Mouse (Mus musculus) heart, adult 2 months (tissue): ENCODE measurements at regions not wholly inside any gene's neighbourhood (a gene's known extent, or its start where the extent isn't known, plus 50 kb on each side); places are given as distances from the start of the nearest gene placed in this dataset.

Experiments
- DNase-seq, 2 experiments: peaks; one replicate each; pipeline ENCODE4 v3.0.0; 2021
- H3K27ac ChIP-seq: fragments of 200-600 bp; 2 replicates; pipeline ENCODE4 v1.8.1; 2022
- H3K27me3 ChIP-seq: fragments of 200-500 bp; 2 replicates; pipeline ENCODE4 v1.6.1; 2012; ENCODE audit warnings: mild to moderate bottlenecking, low read length, inconsistent platforms, mixed read lengths; ENCODE audit not compliant: control insufficient read depth, insufficient read depth
- H3K36me3 ChIP-seq: fragments of 200-500 bp; 2 replicates; pipeline ENCODE4 v1.6.1; 2012; ENCODE audit warnings: low read length, inconsistent platforms; ENCODE audit not compliant: control insufficient read depth, insufficient read depth
- H3K4me1 ChIP-seq: fragments of 200-500 bp; 2 replicates; pipeline ENCODE4 v1.6.1; 2011; ENCODE audit warnings: low read length; ENCODE audit not compliant: control insufficient read depth, insufficient read depth
- H3K4me3 ChIP-seq: fragments of 200-600 bp; 2 replicates; pipeline ENCODE4 v1.8.1; 2022
- H3K79me2 ChIP-seq: fragments of 200-500 bp; replicated peaks from 2 replicates; pipeline ENCODE4 v1.6.1; 2012; ENCODE audit warnings: mild to moderate bottlenecking, inconsistent platforms, low read length, moderate library complexity, mixed read lengths; ENCODE audit not compliant: control insufficient read depth, insufficient read depth
- H3K9ac ChIP-seq: fragments of 200-500 bp; 2 replicates; pipeline ENCODE4 v1.6.1; 2012; ENCODE audit warnings: low read depth, mild to moderate bottlenecking, control low read depth, inconsistent platforms, low read length, mixed read lengths
- CTCF ChIP-seq: fragments of 200-600 bp; IDR thresholded peaks from 2 replicates; pipeline ENCODE4 v1.8.1; 2022; ENCODE audit warnings: antibody characterized with exemption, mild to moderate bottlenecking, moderate library complexity
- EP300 ChIP-seq: fragments of 200-500 bp; IDR thresholded peaks from 2 replicates; pipeline ENCODE4 v1.6.1; 2011; ENCODE audit warnings: low read depth, low read length, control low read depth; ENCODE audit not compliant: insufficient read depth
- POLR2A ChIP-seq: fragments of 200-500 bp; IDR thresholded peaks from 2 replicates; pipeline ENCODE4 v1.6.1; 2011; ENCODE audit warnings: mild to moderate bottlenecking, low read depth, low read length, control low read depth; ENCODE audit not compliant: insufficient read depth
- WGBS: fragments of 180-500 bp; shearing (Covaris S2); methylation state at CpG from one replicate; pipeline ENCODE4 v1.1.7; 2018; 5-methylcytosine and 5-hydroxymethylcytosine counted together
- intact Hi-C: fragments of 180-260 bp; cut with DNase I; formaldehyde crosslinking; loops from one replicate; pipeline ENCODE4 v1.15.1; 2025

DNA sequence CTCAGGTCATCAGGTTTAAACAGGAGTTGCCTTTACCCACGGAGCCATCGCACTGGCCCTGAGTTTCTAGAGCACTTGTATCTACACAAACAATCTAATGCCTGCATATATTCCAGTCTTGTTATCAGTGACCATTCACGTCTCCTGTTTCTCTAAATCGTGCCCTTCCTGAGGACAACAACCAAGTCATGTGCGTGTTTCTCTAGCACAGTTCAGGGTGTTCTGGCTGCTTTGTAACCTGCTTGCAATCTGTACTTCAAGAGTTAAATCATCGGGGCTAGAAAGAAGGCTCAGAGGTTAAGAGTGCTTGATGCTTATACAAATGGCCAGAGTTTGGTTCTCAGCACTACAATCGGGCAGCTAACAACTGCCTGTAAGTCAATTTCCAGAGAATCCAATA is 428.1 kb upstream of the Jarid2 start:
- no peaks in the 10 kb centered on the region for H3K36me3 ChIP-seq
- WGBS = 83% methylated on average over 7 of the region's 7 CpGs
- DNase-seq = no peak
- peaks cover 3% of the 10 kb centered on the region; the same call in 1 of the 2 replicates for H3K4me1 ChIP-seq
- H3K27ac ChIP-seq = no peak overlapping the region; the same call in 1 of the 2 replicates
- no peak overlapping the region for H3K9ac ChIP-seq
- no peaks in the 10 kb centered on the region for H3K79me2 ChIP-seq
- TF ChIP-seq CTCF (no peak), POLR2A (no peak), EP300 (no peak)
- no peaks in the 10 kb centered on the region for H3K27me3 ChIP-seq
- intact Hi-C loops = loop anchor here (5.0 to 10.0 kb wide), 2 partner anchors 64 to 434 kb away; no protein-coding TSS in a partner anchor
- H3K4me3 ChIP-seq = no peak overlapping the region

DNA sequence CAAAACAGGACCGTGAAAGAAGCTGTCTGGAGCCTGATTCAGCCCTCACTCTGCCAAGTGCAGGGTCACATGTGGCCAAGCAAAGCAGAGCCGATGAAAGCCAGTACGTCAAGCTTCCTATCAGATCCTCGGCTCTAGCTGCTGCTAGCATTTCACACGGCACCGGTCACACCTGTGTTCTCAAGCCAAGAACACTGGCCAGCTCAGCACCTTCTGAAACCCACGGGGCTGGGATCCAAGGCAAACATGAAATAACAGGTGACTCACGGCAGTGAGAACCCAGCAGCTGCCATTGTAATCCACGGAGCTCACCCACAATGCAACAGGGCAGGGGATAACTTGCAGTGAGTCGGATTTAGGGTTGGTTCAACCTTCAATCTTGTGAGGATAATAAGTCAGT is 427.3 kb upstream of the Jarid2 start:
- H3K79me2 ChIP-seq = no peaks in the 10 kb centered on the region
- intact Hi-C loops = loop anchor here (5.0 to 10.0 kb wide), 2 partner anchors 65 to 433 kb away; no protein-coding TSS in a partner anchor
- DNase-seq = peak; percentile 69 to 84
- H3K36me3 ChIP-seq = no peaks in the 10 kb centered on the region
- peaks cover 6% of the 10 kb centered on the region for H3K4me1 ChIP-seq
- H3K4me3 ChIP-seq = 0 out of 2 replicates have a peak overlapping the region, but pooled peaks have one; percentile 4
- 36% methylated on average over 10 of the region's 10 CpGs for WGBS
- H3K27ac ChIP-seq = peak overlapping the region; percentile 60
- H3K27me3 ChIP-seq = no peaks in the 10 kb centered on the region
- TF ChIP-seq EP300 = peak; percentile 97
- TF ChIP-seq CTCF = no peak
- 0 out of 2 replicates have a peak, but pooled peaks have one; percentile 17 for TF ChIP-seq POLR2A
- H3K9ac ChIP-seq = no peak overlapping the region

DNA sequence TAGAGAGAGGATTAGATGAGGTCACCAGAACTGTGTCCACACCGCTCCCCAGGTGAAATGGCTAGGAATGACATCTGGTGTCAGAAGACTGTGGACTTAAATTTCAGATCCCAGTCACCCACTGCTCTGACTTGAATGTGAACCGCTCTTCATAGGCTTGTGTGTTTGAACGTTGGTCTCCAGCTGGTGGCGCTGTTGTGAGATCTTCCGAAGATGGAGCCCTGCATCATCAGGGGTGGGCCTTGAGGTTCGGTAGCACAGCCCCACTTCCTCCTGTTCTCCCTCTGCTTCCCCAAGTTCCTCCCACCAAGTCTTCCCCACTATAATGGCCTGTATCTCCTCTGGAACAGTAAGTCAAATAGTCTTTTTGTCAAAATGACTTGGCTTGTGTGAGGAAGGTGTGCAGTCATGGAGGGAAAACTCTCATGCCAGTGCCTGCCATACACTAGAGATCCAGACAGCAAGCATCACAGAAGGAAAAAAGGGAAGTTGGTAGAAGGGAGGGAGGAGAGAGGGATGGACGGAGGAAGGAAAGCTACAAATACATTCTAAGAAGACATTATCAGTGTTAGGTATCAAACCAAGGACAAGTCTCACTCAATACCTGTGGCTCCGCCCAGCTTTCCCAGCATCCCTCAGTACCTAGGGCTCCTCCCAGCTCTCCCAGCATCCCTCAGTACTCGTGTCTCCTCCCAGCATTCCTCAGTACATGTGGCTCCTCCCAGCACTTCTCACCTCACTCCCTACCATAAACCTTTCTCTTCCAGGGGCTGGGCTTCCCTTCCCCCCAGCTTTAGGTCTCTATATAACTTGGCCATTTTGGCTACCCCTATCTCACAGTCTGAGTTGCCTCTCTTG is 423.9 kb upstream of the Jarid2 start:
- H3K4me1 ChIP-seq = peaks cover 4% of the 10 kb centered on the region
- TF ChIP-seq CTCF (peak; percentile 39), POLR2A (no peak)
- no peak overlapping the region for H3K4me3 ChIP-seq
- no peaks in the 10 kb centered on the region for H3K36me3 ChIP-seq
- WGBS = 77% methylated on average over 9 of the region's 9 CpGs
- no peak overlapping the region for H3K9ac ChIP-seq
- no peaks in the 10 kb centered on the region for H3K27me3 ChIP-seq
- no peaks in the 10 kb centered on the region for H3K79me2 ChIP-seq
- peak overlapping the region; percentile 48; the same call in 1 of the 2 replicates for H3K27ac ChIP-seq
- intact Hi-C loops = loop anchor here (5.0 to 10.0 kb wide), 3 partner anchors 57 to 429 kb away; no protein-coding TSS in a partner anchor
- DNase-seq = no peak

DNA sequence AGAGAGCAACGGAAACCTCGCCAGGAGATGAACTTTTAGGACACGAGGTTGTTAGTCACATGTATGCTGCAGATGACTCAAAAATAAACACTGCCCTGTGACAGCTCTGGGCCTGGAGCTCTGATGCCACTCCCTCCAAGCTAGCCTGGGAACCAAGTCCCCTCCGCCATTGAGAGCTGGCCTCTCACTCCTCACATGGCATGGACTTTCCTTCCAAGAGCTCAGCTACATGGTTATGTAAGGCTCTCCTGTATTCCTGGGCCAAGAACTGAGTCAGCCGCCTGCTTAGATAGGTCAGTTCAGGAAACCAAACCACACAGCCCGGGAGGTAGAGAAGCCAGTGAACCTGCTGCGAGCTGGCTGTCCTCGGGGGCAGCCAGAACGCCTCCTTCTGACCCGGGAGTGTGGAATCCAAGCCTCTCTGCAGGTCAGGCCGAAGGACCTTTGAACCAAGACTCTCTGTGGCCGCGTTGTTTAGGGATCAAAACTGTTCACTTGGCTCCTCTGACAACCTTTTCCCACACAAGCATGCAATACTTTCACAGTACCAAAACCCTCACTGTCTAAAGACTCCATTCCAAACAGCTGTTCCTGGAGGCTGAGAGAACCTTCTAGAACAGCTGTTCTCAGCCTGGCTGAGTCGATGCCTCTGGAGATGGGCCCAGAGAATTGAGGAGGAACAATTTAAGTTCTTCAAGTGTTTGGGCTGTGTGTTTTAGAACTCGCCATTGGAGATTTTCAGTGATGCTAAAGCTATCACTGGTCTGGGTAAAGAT is 422.8 kb upstream of the Jarid2 start:
- H3K79me2 ChIP-seq = no peaks in the 10 kb centered on the region
- DNase-seq = peak; percentile 69 to 87
- H3K9ac ChIP-seq = peak overlapping the region; percentile 35; the same call in 1 of the 2 replicates
- no peaks in the 10 kb centered on the region for H3K27me3 ChIP-seq
- TF ChIP-seq POLR2A = peak; percentile 36; the same call in 1 of the 2 replicates
- TF ChIP-seq EP300 = peak; percentile 97
- TF ChIP-seq CTCF = no peak
- no peak overlapping the region for H3K4me3 ChIP-seq
- no peaks in the 10 kb centered on the region for H3K36me3 ChIP-seq
- WGBS = 45% methylated on average over 15 of the region's 15 CpGs
- peak overlapping the region; percentile 89 for H3K27ac ChIP-seq
- intact Hi-C loops = loop anchor here (5.0 to 10.0 kb wide), 3 partner anchors 56 to 428 kb away; no protein-coding TSS in a partner anchor
- peaks cover 5% of the 10 kb centered on the region for H3K4me1 ChIP-seq

DNA sequence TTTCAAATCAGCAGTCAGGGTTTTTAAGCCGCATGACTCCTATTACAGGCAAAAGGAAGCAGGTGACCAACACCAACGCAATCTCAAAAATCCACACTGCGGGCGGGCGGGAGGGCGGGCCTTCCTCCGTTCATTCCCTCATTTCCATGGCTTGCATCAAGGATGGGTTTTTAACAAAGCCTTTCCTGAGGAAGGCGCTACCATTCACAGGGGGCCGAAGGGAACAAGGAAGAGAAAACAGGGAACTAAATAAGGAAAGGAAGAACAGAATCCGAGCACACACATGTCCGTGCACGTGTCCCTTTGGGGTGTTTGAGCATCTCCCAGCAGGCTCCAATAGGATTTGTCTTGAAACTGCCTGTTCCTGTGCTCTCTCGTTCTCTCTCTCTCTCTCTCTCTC is 421.0 kb upstream of the Jarid2 start:
- Histone ChIP-seq H3K27ac (no peak overlapping the region), H3K9ac (no peak overlapping the region), H3K4me1 (peaks cover 9% of the 10 kb centered on the region), H3K79me2 (no peaks in the 10 kb centered on the region), H3K36me3 (no peaks in the 10 kb centered on the region), H3K27me3 (no peaks in the 10 kb centered on the region), H3K4me3 (no peak overlapping the region)
- intact Hi-C loops = loop anchor here (5.0 to 10.0 kb wide), 3 partner anchors 54 to 427 kb away; no protein-coding TSS in a partner anchor
- WGBS = 64% methylated on average over 13 of the region's 13 CpGs
- TF ChIP-seq POLR2A = no peak
- no peak for TF ChIP-seq EP300
- no peak for TF ChIP-seq CTCF
- no peak for DNase-seq
